Mouse (Mus musculus) midbrain, embryonic 12.5 days (tissue): ENCODE measurements around the gene Bax. TPM values are rescaled to one million over a fixed set of nuclear protein-coding genes. Genes with fewer than 3 reads are reported as not detected.
"Not testable (repeated sequence)": the region's sequence is repeated elsewhere in the genome, so short reads cannot be mapped to it uniquely, and the experiment has no call there.

Source experiments
- ATAC-seq: fragments of 200-750 bp; cut with Nextera tagmentation; 2 replicates; pipeline ENCODE4 v1.8.0; 2017; ENCODE audit warnings: low read depth, moderate TSS enrichment, moderate library complexity; ENCODE audit not compliant: low FRiP score
- H3K27ac ChIP-seq: fragments of 300-500 bp; sonication (generic); replicated peaks from 2 replicates; pipeline ENCODE4 v1.5.1; 2016; ENCODE audit warnings: mild to moderate bottlenecking
- H3K27me3 ChIP-seq: fragments of 300-500 bp; sonication (generic); 2 replicates; pipeline ENCODE4 v1.6.1; 2016; ENCODE audit warnings: mild to moderate bottlenecking
- H3K36me3 ChIP-seq: fragments of 300-500 bp; sonication (generic); 2 replicates; pipeline ENCODE4 v1.6.1; 2016
- H3K4me1 ChIP-seq: fragments of 300-500 bp; sonication (generic); 2 replicates; pipeline ENCODE4 v1.6.1; 2016
- H3K4me2 ChIP-seq: fragments of 300-500 bp; sonication (generic); replicated peaks from 2 replicates; pipeline ENCODE4 v1.6.1; 2016; ENCODE audit warnings: mild to moderate bottlenecking, moderate library complexity
- H3K4me3 ChIP-seq: fragments of 300-500 bp; sonication (generic); 2 replicates; pipeline ENCODE4 v1.5.1; 2016; ENCODE audit warnings: mild to moderate bottlenecking
- H3K9ac ChIP-seq: fragments of 300-500 bp; sonication (generic); replicated peaks from 2 replicates; pipeline ENCODE4 v1.6.1; 2016; ENCODE audit warnings: mild to moderate bottlenecking, moderate library complexity
- H3K9me3 ChIP-seq: fragments of 300-500 bp; sonication (generic); 2 replicates; pipeline ENCODE4 v1.6.1; 2016; ENCODE audit warnings: mild to moderate bottlenecking
- WGBS: fragments of 180-500 bp; shearing (Covaris S2); methylation state at CpG from one replicate; pipeline ENCODE4 v1.1.7; 2016; 5-methylcytosine and 5-hydroxymethylcytosine counted together
- polyA plus RNA-seq: library from polyadenylated mRNA; unstranded; fragments of >200 nt; fragmentation: Nextera tagmentation; extraction: Ambion mirVana; gene quantifications from 2 replicates; pipeline ENCODE4 v1.2.1, GENCODE M21; 2016

Bax gene
- polyA plus RNA-seq, 1 experiment from 2014 or later: 250 TPM

- ATAC-seq: no peak
- no peak overlapping the region for H3K4me2 ChIP-seq
- no peaks in the 10 kb centered on the region for H3K9me3 ChIP-seq
- H3K27ac ChIP-seq: no peak overlapping the region
- WGBS: 93% methylated on average over 7 of the region's 7 CpGs
- no peaks in the 10 kb centered on the region for H3K4me1 ChIP-seq
- no peak overlapping the region for H3K9ac ChIP-seq
- no peaks in the 10 kb centered on the region for H3K27me3 ChIP-seq
- H3K4me3 ChIP-seq: no peak overlapping the region
- no peaks in the 10 kb centered on the region for H3K36me3 ChIP-seq
These were observed 12.1 kb upstream of the Bax start for GRCm38 (mm10) chr7:45478774-45479173.

GRCm38 (mm10) chr7:45477003-45477402 lies 10.3 kb upstream of the Bax start:
- H3K4me2 ChIP-seq: no peak overlapping the region
- no peak overlapping the region for H3K9ac ChIP-seq
- WGBS: 14% methylated on average over 3 of the region's 3 CpGs
- no peak overlapping the region for H3K27ac ChIP-seq
- H3K36me3 ChIP-seq: no peaks in the 10 kb centered on the region
- no peak overlapping the region for H3K4me3 ChIP-seq
- ATAC-seq: peak; percentile 30; the same call in 1 of the 2 replicates
- no peaks in the 10 kb centered on the region for H3K27me3 ChIP-seq
- no peaks in the 10 kb centered on the region for H3K4me1 ChIP-seq
- no peaks in the 10 kb centered on the region for H3K9me3 ChIP-seq

GRCm38 (mm10) chr7:45476453-45476852 lies 9.8 kb upstream of the Bax start:
- Histone ChIP-seq H3K27ac (no peak overlapping the region), H3K4me1 (no peaks in the 10 kb centered on the region), H3K9ac (no peak overlapping the region), H3K27me3 (no peaks in the 10 kb centered on the region), H3K36me3 (no peaks in the 10 kb centered on the region), H3K4me3 (no peak overlapping the region), H3K9me3 (no peaks in the 10 kb centered on the region), H3K4me2 (no peak overlapping the region)
- no peak for ATAC-seq
- 60% methylated on average over 1 of the region's 1 CpGs for WGBS

- H3K27me3 ChIP-seq: no peaks in the 10 kb centered on the region
- no peak overlapping the region for H3K9ac ChIP-seq
- no peaks in the 10 kb centered on the region for H3K9me3 ChIP-seq
- 78% methylated on average over 16 of the region's 16 CpGs for WGBS
- H3K4me2 ChIP-seq: 0 out of 2 replicates have a peak overlapping the region, but pooled peaks have one; percentile 11
- ATAC-seq: no peak
- no peak overlapping the region for H3K27ac ChIP-seq
- H3K4me3 ChIP-seq: no peak overlapping the region
- H3K4me1 ChIP-seq: no peaks in the 10 kb centered on the region
- no peaks in the 10 kb centered on the region for H3K36me3 ChIP-seq
These were observed 8.7 kb upstream of the Bax start for GRCm38 (mm10) chr7:45475291-45475969.

GRCm38 (mm10) chr7:45470869-45471268 lies 4.2 kb upstream of the Bax start:
- Histone ChIP-seq H3K4me1 (peaks cover 8% of the 10 kb centered on the region), H3K9ac (no peak overlapping the region), H3K4me2 (no peak overlapping the region), H3K36me3 (no peaks in the 10 kb centered on the region), H3K4me3 (no peak overlapping the region), H3K27me3 (no peaks in the 10 kb centered on the region), H3K9me3 (no peaks in the 10 kb centered on the region), H3K27ac (no peak overlapping the region)
- ATAC-seq: no peak
- whole genome bisulfite sequencing: 6% methylated on average over 3 of the region's 3 CpGs

GRCm38 (mm10) chr7:45467090-45467670 lies 482 bp upstream of the Bax start:
- peak overlapping the region; percentile 37 for H3K9ac ChIP-seq
- H3K4me1 ChIP-seq: peaks cover 18% of the 10 kb centered on the region
- peak; percentile 52 for ATAC-seq
- peak overlapping the region; percentile 77 for H3K4me3 ChIP-seq
- 36% methylated on average over 7 of the region's 7 CpGs for WGBS
- H3K4me2 ChIP-seq: peak overlapping the region; percentile 89
- H3K9me3 ChIP-seq: no peaks in the 10 kb centered on the region
- H3K36me3 ChIP-seq: peaks cover 35% of the 10 kb centered on the region
- no peak overlapping the region for H3K27ac ChIP-seq
- H3K27me3 ChIP-seq: no peaks in the 10 kb centered on the region

GRCm38 (mm10) chr7:45465549-45465948 lies 1.1 kb downstream of the Bax start:
- Histone ChIP-seq H3K4me2 (peak overlapping the region; percentile 89), H3K4me1 (peaks cover 32% of the 10 kb centered on the region), H3K4me3 (peak overlapping the region; percentile 77), H3K27ac (no peak overlapping the region), H3K9me3 (no peaks in the 10 kb centered on the region), H3K9ac (peak overlapping the region; percentile 87), H3K27me3 (no peaks in the 10 kb centered on the region), H3K36me3 (peaks cover 43% of the 10 kb centered on the region)
- WGBS: 83% methylated on average over 9 of the region's 9 CpGs
- ATAC-seq: no peak

GRCm38 (mm10) chr7:45465112-45465511 lies 1.6 kb downstream of the Bax start:
- peak overlapping the region; percentile 89; the same call in 1 of the 2 replicates for H3K4me2 ChIP-seq
- no peak for ATAC-seq
- H3K27me3 ChIP-seq: no peaks in the 10 kb centered on the region
- no peak overlapping the region for H3K9ac ChIP-seq
- H3K4me1 ChIP-seq: peaks cover 36% of the 10 kb centered on the region
- H3K9me3 ChIP-seq: no peaks in the 10 kb centered on the region
- H3K27ac ChIP-seq: no peak overlapping the region
- WGBS: 96% methylated on average over 12 of the region's 12 CpGs
- H3K36me3 ChIP-seq: peaks cover 43% of the 10 kb centered on the region
- no peak overlapping the region for H3K4me3 ChIP-seq

- Histone ChIP-seq H3K9me3 (no peaks in the 10 kb centered on the region), H3K4me2 (no peak overlapping the region), H3K4me3 (no peak overlapping the region), H3K9ac (no peak overlapping the region), H3K27ac (no peak overlapping the region), H3K4me1 (peaks cover 38% of the 10 kb centered on the region), H3K36me3 (peaks cover 43% of the 10 kb centered on the region), H3K27me3 (no peaks in the 10 kb centered on the region)
- WGBS: 97% methylated on average over 7 of the region's 7 CpGs
- no peak for ATAC-seq
These were observed 2.5 kb downstream of the Bax start for GRCm38 (mm10) chr7:45463987-45464778.

GRCm38 (mm10) chr7:45462868-45463267 lies 3.8 kb downstream of the Bax start:
- H3K4me2 ChIP-seq, H3K27ac ChIP-seq, H3K9me3 ChIP-seq, H3K9ac ChIP-seq, H3K4me3 ChIP-seq, H3K27me3 ChIP-seq, ATAC-seq: not testable (repeated sequence)
- Histone ChIP-seq H3K4me1 (peaks cover 44% of the 10 kb centered on the region), H3K36me3 (peaks cover 49% of the 10 kb centered on the region)
- WGBS: 81% methylated on average over 4 of the region's 4 CpGs

- Histone ChIP-seq H3K27ac (no peak overlapping the region), H3K36me3 (peaks cover 55% of the 10 kb centered on the region), H3K9me3 (no peaks in the 10 kb centered on the region), H3K9ac (no peak overlapping the region), H3K27me3 (no peaks in the 10 kb centered on the region), H3K4me2 (no peak overlapping the region), H3K4me3 (no peak overlapping the region), H3K4me1 (peaks cover 49% of the 10 kb centered on the region)
- WGBS: 94% methylated on average over 4 of the region's 4 CpGs
- ATAC-seq: no peak
These were observed 4.4 kb downstream of the Bax start for GRCm38 (mm10) chr7:45462325-45462724.

- ATAC-seq: no peak
- no peak overlapping the region for H3K4me2 ChIP-seq
- H3K27ac ChIP-seq: peak overlapping the region; percentile 93
- peaks cover 60% of the 10 kb centered on the region for H3K36me3 ChIP-seq
- H3K4me3 ChIP-seq: no peak overlapping the region
- no peaks in the 10 kb centered on the region for H3K27me3 ChIP-seq
- H3K9me3 ChIP-seq: no peaks in the 10 kb centered on the region
- H3K4me1 ChIP-seq: peaks cover 50% of the 10 kb centered on the region
- WGBS: 95% methylated on average over 4 of the region's 4 CpGs
- no peak overlapping the region for H3K9ac ChIP-seq
These were observed 4.9 kb downstream of the Bax start for GRCm38 (mm10) chr7:45461781-45462180.
